Mouse (Mus musculus) mouse trophoblast stem cell (cell line): ENCODE measurements around the gene Sema3g.

Experiments used
- in situ Hi-C, 2 experiments: fragments of 300-500 bp; cut with MseI, MboI; formaldehyde crosslinking; loops; 2 replicates in 1 of 2; 3 replicates in 1 of 2; pipeline ENCODE4 v1.15.1; 2025

Sema3g gene

GRCm38 (mm10) chr14:31195968-31196367 is 21.7 kb upstream of the Sema3g start:
- in situ Hi-C loops, result no loop called here

GRCm38 (mm10) chr14:31197547-31198516 is 19.8 kb upstream of the Sema3g start:
- in situ Hi-C loops, result no loop called here

GRCm38 (mm10) chr14:31199599-31199998 is 18.1 kb upstream of the Sema3g start:
- in situ Hi-C loops, result no loop called here

GRCm38 (mm10) chr14:31200038-31200437 is 17.6 kb upstream of the Sema3g start:
- in situ Hi-C loops, result no loop called here

GRCm38 (mm10) chr14:31204844-31205243 is 12.8 kb upstream of the Sema3g start:
- in situ Hi-C loops, result no loop called here

GRCm38 (mm10) chr14:31205244-31205561 is 12.5 kb upstream of the Sema3g start:
- in situ Hi-C loops, result no loop called here

- in situ Hi-C loops, result no loop called here
Measured at GRCm38 (mm10) chr14:31205562-31206467, 11.8 kb upstream of the Sema3g start.

- in situ Hi-C loops, result no loop called here
Measured at GRCm38 (mm10) chr14:31206472-31206981, 11.1 kb upstream of the Sema3g start.

- in situ Hi-C loops, result no loop called here
Measured at GRCm38 (mm10) chr14:31207070-31207830, 10.4 kb upstream of the Sema3g start.

- in situ Hi-C loops, result no loop called here
Measured at GRCm38 (mm10) chr14:31208084-31208483, 9.6 kb upstream of the Sema3g start, which contains the start of gene Tnnc1. Gene Tnnc1 (plus strand): TSS chr14:31208312.

- in situ Hi-C loops, result no loop called here
Measured at GRCm38 (mm10) chr14:31209133-31209557, 8.5 kb upstream of the Sema3g start.

- in situ Hi-C loops, result no loop called here
Measured at GRCm38 (mm10) chr14:31211854-31212253, 5.8 kb upstream of the Sema3g start.

- in situ Hi-C loops, result no loop called here
Measured at GRCm38 (mm10) chr14:31212499-31212898, 5.2 kb upstream of the Sema3g start.

- in situ Hi-C loops, result no loop called here
Measured at GRCm38 (mm10) chr14:31213868-31214267, 3.8 kb upstream of the Sema3g start.

- in situ Hi-C loops, result no loop called here
Measured at GRCm38 (mm10) chr14:31214684-31215083, 3.0 kb upstream of the Sema3g start.

- in situ Hi-C loops, result no loop called here
Measured at GRCm38 (mm10) chr14:31215157-31216002, 2.3 kb upstream of the Sema3g start.

- in situ Hi-C loops, result no loop called here
Measured at GRCm38 (mm10) chr14:31216846-31217245, 814 bp upstream of the Sema3g start, which contains the start of gene Nisch. Gene Nisch (minus strand): TSS chr14:31216946.

GRCm38 (mm10) chr14:31226978-31227377 is 9.3 kb downstream of the Sema3g start:
- in situ Hi-C loops, result no loop called here

GRCm38 (mm10) chr14:31228234-31228633 is 10.6 kb downstream of the Sema3g start:
- in situ Hi-C loops, result no loop called here

- in situ Hi-C loops, result no loop called here
Measured at GRCm38 (mm10) chr14:31230442-31230841, 12.8 kb downstream of the Sema3g start.
